Mouse (Mus musculus) megakaryocyte, embryonic 14.5 days (primary cell): Measurements from ENCODE around the gene Adgb.

Experiments used
- FLI1 ChIP-seq: IDR thresholded peaks from 2 replicates; pipeline ENCODE4 v1.6.1; 2012; ENCODE audit warnings: low read length, inconsistent platforms, mixed read lengths
- GATA1 ChIP-seq: IDR thresholded peaks from 3 replicates; pipeline ENCODE4 v1.6.1; 2012; ENCODE audit warnings: mixed read lengths, low read length, inconsistent platforms, borderline replicate concordance

GRCm38 (mm10) chr10:10435014-10435413 lies 37.1 kb downstream of the Adgb start:
- no peak for TF ChIP-seq FLI1
- no peak for TF ChIP-seq GATA1
